Mouse (Mus musculus): ENCODE results near the gene Tgfbr2.

- no peak for TF ChIP-seq TAL1 (IDR thresholded peaks at IDR 0.05; ENCODE audit: low read length)
- no peak for TF ChIP-seq GATA1 (IDR thresholded peaks at IDR 0.05; ENCODE audit: low read length)
These were observed 23.3 kb upstream of the Tgfbr2 start for GRCm38 (mm10) chr9:116198488-116198887.

All from erythroblast, embryonic 14.5 days (primary cell).